Mouse (Mus musculus): Measurements from ENCODE around the gene Ugt1a10.

Ugt1a10 gene

GRCm38 (mm10) chr1:88232664-88233380, 177.6 kb downstream of the Ugt1a10 start:
- Histone ChIP-seq H3K27me3 (ENCODE audit: control insufficient read depth, insufficient read depth, low read length, poor library complexity, severe bottlenecking) (no peaks in the 10 kb centered on the region), H3K36me3 (ENCODE audit: control insufficient read depth, insufficient read depth, low read length, poor library complexity, severe bottlenecking) (no peaks in the 10 kb centered on the region)
- no peak for DNase-seq (ENCODE audit: low read depth, low spot score)

GRCm38 (mm10) chr1:88233421-88234247, 178.4 kb downstream of the Ugt1a10 start:
- H3K36me3 ChIP-seq (ENCODE audit: control insufficient read depth, insufficient read depth, low read length, poor library complexity, severe bottlenecking), result no peaks in the 10 kb centered on the region
- no peak for DNase-seq (ENCODE audit: low read depth, low spot score)
- no peaks in the 10 kb centered on the region for H3K27me3 ChIP-seq (ENCODE audit: control insufficient read depth, insufficient read depth, low read length, poor library complexity, severe bottlenecking)

- Histone ChIP-seq H3K36me3 (ENCODE audit: control insufficient read depth, insufficient read depth, low read length, poor library complexity, severe bottlenecking) (no peaks in the 10 kb centered on the region), H3K27me3 (ENCODE audit: control insufficient read depth, insufficient read depth, low read length, poor library complexity, severe bottlenecking) (no peaks in the 10 kb centered on the region)
- no peak for DNase-seq (ENCODE audit: low read depth, low spot score)
Observed at GRCm38 (mm10) chr1:88234248-88234610, 179.0 kb downstream of the Ugt1a10 start.

- no peak for DNase-seq (ENCODE audit: low read depth, low spot score)
- H3K36me3 ChIP-seq (ENCODE audit: control insufficient read depth, insufficient read depth, low read length, poor library complexity, severe bottlenecking), result no peaks in the 10 kb centered on the region
- no peaks in the 10 kb centered on the region for H3K27me3 ChIP-seq (ENCODE audit: control insufficient read depth, insufficient read depth, low read length, poor library complexity, severe bottlenecking)
Observed at GRCm38 (mm10) chr1:88234646-88235045, 179.5 kb downstream of the Ugt1a10 start.

- H3K36me3 ChIP-seq (ENCODE audit: control insufficient read depth, insufficient read depth, low read length, poor library complexity, severe bottlenecking), result no peaks in the 10 kb centered on the region
- DNase-seq (ENCODE audit: low read depth, low spot score), result no peak
- no peaks in the 10 kb centered on the region for H3K27me3 ChIP-seq (ENCODE audit: control insufficient read depth, insufficient read depth, low read length, poor library complexity, severe bottlenecking)
Observed at GRCm38 (mm10) chr1:88235046-88235893, 180.1 kb downstream of the Ugt1a10 start.

GRCm38 (mm10) chr1:88235894-88236415, 180.8 kb downstream of the Ugt1a10 start:
- Histone ChIP-seq H3K36me3 (ENCODE audit: control insufficient read depth, insufficient read depth, low read length, poor library complexity, severe bottlenecking) (no peaks in the 10 kb centered on the region), H3K27me3 (ENCODE audit: control insufficient read depth, insufficient read depth, low read length, poor library complexity, severe bottlenecking) (no peaks in the 10 kb centered on the region)
- DNase-seq (ENCODE audit: low read depth, low spot score), result no peak

- H3K36me3 ChIP-seq (ENCODE audit: control insufficient read depth, insufficient read depth, low read length, poor library complexity, severe bottlenecking), result no peaks in the 10 kb centered on the region
- no peaks in the 10 kb centered on the region for H3K27me3 ChIP-seq (ENCODE audit: control insufficient read depth, insufficient read depth, low read length, poor library complexity, severe bottlenecking)
- no peak for DNase-seq (ENCODE audit: low read depth, low spot score)
Observed at GRCm38 (mm10) chr1:88237311-88237710, 182.1 kb downstream of the Ugt1a10 start.

- no peak for DNase-seq (ENCODE audit: low read depth, low spot score)
- H3K27me3 ChIP-seq (ENCODE audit: control insufficient read depth, insufficient read depth, low read length, poor library complexity, severe bottlenecking), result no peaks in the 10 kb centered on the region
- H3K36me3 ChIP-seq (ENCODE audit: control insufficient read depth, insufficient read depth, low read length, poor library complexity, severe bottlenecking), result no peaks in the 10 kb centered on the region
Observed at GRCm38 (mm10) chr1:88238771-88239170, 183.6 kb downstream of the Ugt1a10 start.

- Histone ChIP-seq H3K36me3 (ENCODE audit: control insufficient read depth, insufficient read depth, low read length, poor library complexity, severe bottlenecking) (no peaks in the 10 kb centered on the region), H3K27me3 (ENCODE audit: control insufficient read depth, insufficient read depth, low read length, poor library complexity, severe bottlenecking) (no peaks in the 10 kb centered on the region)
- no peak for DNase-seq (ENCODE audit: low read depth, low spot score)
Observed at GRCm38 (mm10) chr1:88240072-88240471, 184.9 kb downstream of the Ugt1a10 start.

GRCm38 (mm10) chr1:88240579-88240978, 185.4 kb downstream of the Ugt1a10 start:
- Histone ChIP-seq H3K36me3 (ENCODE audit: control insufficient read depth, insufficient read depth, low read length, poor library complexity, severe bottlenecking) (no peaks in the 10 kb centered on the region), H3K27me3 (ENCODE audit: control insufficient read depth, insufficient read depth, low read length, poor library complexity, severe bottlenecking) (no peaks in the 10 kb centered on the region)
- no peak for DNase-seq (ENCODE audit: low read depth, low spot score)

- Histone ChIP-seq H3K27me3 (ENCODE audit: control insufficient read depth, insufficient read depth, low read length, poor library complexity, severe bottlenecking) (no peaks in the 10 kb centered on the region), H3K36me3 (ENCODE audit: control insufficient read depth, insufficient read depth, low read length, poor library complexity, severe bottlenecking) (no peaks in the 10 kb centered on the region)
- DNase-seq (ENCODE audit: low read depth, low spot score), result no peak
Observed at GRCm38 (mm10) chr1:88243861-88244260, 188.7 kb downstream of the Ugt1a10 start.

GRCm38 (mm10) chr1:88245881-88246280, 190.7 kb downstream of the Ugt1a10 start:
- H3K36me3 ChIP-seq (ENCODE audit: control insufficient read depth, insufficient read depth, low read length, poor library complexity, severe bottlenecking), result no peaks in the 10 kb centered on the region
- no peak for DNase-seq (ENCODE audit: low read depth, low spot score)

GRCm38 (mm10) chr1:88246386-88246785, 191.2 kb downstream of the Ugt1a10 start:
- no peak for DNase-seq (ENCODE audit: low read depth, low spot score)
- no peaks in the 10 kb centered on the region for H3K36me3 ChIP-seq (ENCODE audit: control insufficient read depth, insufficient read depth, low read length, poor library complexity, severe bottlenecking)
- H3K27me3 ChIP-seq (ENCODE audit: control insufficient read depth, insufficient read depth, low read length, poor library complexity, severe bottlenecking), result no peaks in the 10 kb centered on the region

More at GRCm38 (mm10) chr1:88245881-88246280, 190.7 kb downstream of the Ugt1a10 start:
- no peaks in the 10 kb centered on the region for H3K27me3 ChIP-seq (ENCODE audit: control insufficient read depth, insufficient read depth, low read length, poor library complexity, severe bottlenecking)

- no peaks in the 10 kb centered on the region for H3K27me3 ChIP-seq (ENCODE audit: control insufficient read depth, insufficient read depth, low read length, poor library complexity, severe bottlenecking)
- no peak for DNase-seq (ENCODE audit: low read depth, low spot score)
- H3K36me3 ChIP-seq (ENCODE audit: control insufficient read depth, insufficient read depth, low read length, poor library complexity, severe bottlenecking), result no peaks in the 10 kb centered on the region
Observed at GRCm38 (mm10) chr1:88247660-88248059, 192.5 kb downstream of the Ugt1a10 start.
